Mouse (Mus musculus) liver, adult 2 months (tissue): Measurements from ENCODE around the gene Magi2. TPM values are rescaled to one million over a fixed set of nuclear protein-coding genes. Genes with fewer than 3 reads are reported as not detected.

Source experiments
- DNase-seq: peaks from one replicate; pipeline ENCODE4 v3.0.0-alpha.2; 2011; ENCODE audit warnings: low read depth, low spot score; ENCODE audit errors: extremely low read depth
- H3K27ac ChIP-seq: fragments of 200-500 bp; replicated peaks from 2 replicates; pipeline ENCODE4 v1.5.1; 2012; ENCODE audit warnings: low read depth, mild to moderate bottlenecking, control low read depth, inconsistent platforms, low read length; ENCODE audit not compliant: insufficient read depth
- H3K27me3 ChIP-seq: fragments of 200-500 bp; 2 replicates; pipeline ENCODE4 v1.6.1; 2012; ENCODE audit warnings: mild to moderate bottlenecking, moderate library complexity, low read length, inconsistent platforms; ENCODE audit not compliant: control insufficient read depth, insufficient read depth
- H3K36me3 ChIP-seq: fragments of 200-500 bp; 2 replicates; pipeline ENCODE4 v1.6.1; 2012; ENCODE audit warnings: low read length, inconsistent platforms; ENCODE audit not compliant: control insufficient read depth, insufficient read depth
- H3K4me1 ChIP-seq: fragments of 200-500 bp; 2 replicates; pipeline ENCODE4 v1.6.1; 2011; ENCODE audit warnings: low read length; ENCODE audit not compliant: control insufficient read depth, insufficient read depth
- H3K4me3 ChIP-seq: fragments of 200-500 bp; 2 replicates; pipeline ENCODE4 v1.5.1; 2011; ENCODE audit warnings: low read depth, mild to moderate bottlenecking, control low read depth, low read length, moderate library complexity; ENCODE audit not compliant: insufficient read depth
- H3K79me2 ChIP-seq: fragments of 200-500 bp; 2 replicates; pipeline ENCODE4 v1.6.1; 2012; ENCODE audit warnings: inconsistent platforms, mild to moderate bottlenecking, low read length, moderate library complexity; ENCODE audit not compliant: control insufficient read depth, insufficient read depth
- H3K9ac ChIP-seq: fragments of 200-500 bp; 2 replicates; pipeline ENCODE4 v1.6.1; 2012; ENCODE audit warnings: low read depth, mild to moderate bottlenecking, control low read depth, inconsistent platforms, low read length
- CTCF ChIP-seq: fragments of 200-500 bp; IDR thresholded peaks from 2 replicates; pipeline ENCODE4 v1.5.1; 2011; ENCODE audit warnings: low read depth, low read length, control low read depth
- POLR2A ChIP-seq: fragments of 200-500 bp; IDR thresholded peaks from 2 replicates; pipeline ENCODE4 v1.6.1; 2011; ENCODE audit warnings: low read length, control low read depth; ENCODE audit not compliant: insufficient read depth; ENCODE audit errors: extremely low read depth
- WGBS: fragments of 180-500 bp; shearing (Covaris S2); methylation state at CpG from one replicate; pipeline ENCODE4 v1.1.7; 2018; 5-methylcytosine and 5-hydroxymethylcytosine counted together
- polyA plus RNA-seq: library from polyadenylated mRNA; depleted of rRNA; stranded (reverse); fragments of >200 nt; gene quantifications from 2 replicates; pipeline ENCODE4 v1.2.3, GENCODE M21; 2012
- total RNA-seq: library from RNA; depleted of rRNA; stranded (reverse); fragments of >200 nt; gene quantifications from 2 replicates; pipeline ENCODE4 v1.2.3, GENCODE M21; 2014

Gene Magi2
- total and polyA plus RNA-seq, 2 experiments: 0.06 to 0.18 TPM

DNA sequence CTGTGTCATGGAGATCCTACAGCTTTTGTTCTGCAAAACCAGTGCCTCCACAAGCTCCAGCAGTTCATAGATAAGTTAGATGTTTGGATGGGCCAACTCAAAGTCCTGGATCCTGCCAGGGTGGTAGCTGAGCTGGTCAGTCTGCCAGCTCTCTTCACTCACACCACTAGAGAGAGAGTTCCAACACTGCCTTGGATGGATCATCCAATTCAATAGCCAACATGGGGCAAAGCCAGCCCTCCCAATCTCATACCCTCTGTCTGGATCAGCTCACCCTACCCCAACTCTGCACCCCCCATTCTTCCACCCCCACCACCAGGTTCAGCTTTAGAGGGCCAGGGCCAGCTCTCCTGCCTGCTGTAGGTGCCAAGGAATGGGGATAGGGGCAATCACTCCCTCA, 235.7 kb downstream of the Magi2 start:
- TF ChIP-seq CTCF: no peak
- TF ChIP-seq POLR2A: no peak

DNA sequence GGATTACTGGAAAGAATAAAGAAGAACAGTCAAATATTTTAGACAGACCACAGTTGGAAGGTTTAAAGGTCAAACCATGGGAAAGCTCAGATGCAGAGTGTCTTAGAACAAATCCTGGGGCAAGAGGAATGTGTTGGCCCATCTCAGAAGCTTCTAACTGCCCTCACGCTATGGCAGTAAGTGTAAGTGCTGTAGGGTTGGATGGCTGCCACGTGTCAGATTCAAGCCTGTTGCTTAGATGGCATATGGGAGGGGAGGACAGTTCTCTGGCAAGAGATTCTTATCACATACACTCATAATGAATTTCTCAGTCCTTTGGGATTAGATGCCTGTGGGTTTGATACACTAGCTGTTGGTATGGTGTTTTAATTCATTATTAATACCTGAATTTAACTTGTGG, 238.5 kb downstream of the Magi2 start:
- Histone ChIP-seq H3K27ac (no peak overlapping the region), H3K27me3 (no peaks in the 10 kb centered on the region), H3K79me2 (no peaks in the 10 kb centered on the region), H3K4me3 (no peak overlapping the region), H3K36me3 (no peaks in the 10 kb centered on the region), H3K4me1 (no peaks in the 10 kb centered on the region), H3K9ac (no peak overlapping the region)
- WGBS: 63% methylated on average over 2 of the region's 2 CpGs
- DNase-seq: no peak
- TF ChIP-seq CTCF: no peak
- no peak for TF ChIP-seq POLR2A

More for the DNA sequence above, 235.7 kb downstream of the Magi2 start:
- no peak for DNase-seq
- Histone ChIP-seq H3K79me2 (no peaks in the 10 kb centered on the region), H3K4me3 (no peak overlapping the region), H3K27me3 (no peaks in the 10 kb centered on the region), H3K9ac (no peak overlapping the region), H3K36me3 (no peaks in the 10 kb centered on the region), H3K27ac (no peak overlapping the region), H3K4me1 (no peaks in the 10 kb centered on the region)

DNA sequence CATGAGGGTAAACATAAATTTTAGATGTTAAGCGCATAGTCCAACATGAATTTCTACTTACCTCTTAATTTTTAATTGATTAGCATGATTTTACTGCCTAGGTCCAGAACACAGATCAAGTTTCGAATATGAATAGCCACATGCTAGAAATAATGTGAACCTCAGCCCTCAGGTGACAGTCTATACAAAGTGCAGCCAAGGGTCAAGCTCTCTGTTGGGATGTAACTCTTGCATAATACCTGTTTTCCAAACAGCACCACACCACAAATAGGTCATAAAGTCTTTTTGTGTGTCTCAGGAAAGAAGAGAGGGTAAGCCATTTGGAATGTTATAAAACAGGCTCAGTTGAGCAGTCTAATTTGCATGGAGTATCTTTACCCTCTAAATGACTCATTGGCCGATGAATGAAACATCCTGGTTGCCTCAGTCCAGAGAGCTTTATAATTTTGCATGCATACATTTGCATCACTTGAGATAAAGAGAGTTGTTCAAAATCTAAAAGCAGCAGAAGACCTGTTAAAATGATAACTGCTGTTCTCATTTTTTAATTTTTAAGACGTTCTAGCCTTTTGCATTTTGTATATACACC, 246.1 kb downstream of the Magi2 start:
- TF ChIP-seq POLR2A (no peak), CTCF (no peak)
- H3K4me3 ChIP-seq: no peak overlapping the region
- WGBS: 53% methylated on average over 4 of the region's 4 CpGs
- no peak overlapping the region for H3K27ac ChIP-seq
- no peaks in the 10 kb centered on the region for H3K27me3 ChIP-seq
- DNase-seq: peak; percentile 91
- H3K79me2 ChIP-seq: no peaks in the 10 kb centered on the region
- H3K9ac ChIP-seq: no peak overlapping the region
- no peaks in the 10 kb centered on the region for H3K36me3 ChIP-seq
- H3K4me1 ChIP-seq: peaks cover 2% of the 10 kb centered on the region; the same call in 1 of the 2 replicates

DNA sequence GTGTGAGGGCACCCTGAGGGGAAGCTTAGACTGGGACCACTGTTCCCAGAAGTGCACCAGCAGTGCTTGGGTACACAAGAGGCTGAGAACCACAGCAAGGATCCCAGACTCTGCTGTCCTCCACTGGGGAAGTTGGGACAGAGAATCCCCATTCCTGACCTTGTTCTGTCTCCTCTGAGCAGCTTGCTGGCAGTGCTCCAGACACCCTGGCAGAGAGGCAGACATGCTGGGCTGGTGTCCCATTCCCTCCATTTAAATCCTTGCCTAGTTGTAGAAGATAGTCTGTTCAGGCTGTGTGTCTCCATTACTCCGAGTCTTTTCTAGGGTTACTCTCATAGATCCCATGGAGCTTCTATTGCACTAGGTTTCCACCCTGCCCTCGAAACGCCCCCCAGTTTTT, 256.1 kb downstream of the Magi2 start:
- 82% methylated on average over 3 of the region's 3 CpGs for WGBS
- no peak overlapping the region for H3K9ac ChIP-seq
- H3K79me2 ChIP-seq: no peaks in the 10 kb centered on the region
- no peak overlapping the region for H3K27ac ChIP-seq
- no peaks in the 10 kb centered on the region for H3K27me3 ChIP-seq
- TF ChIP-seq POLR2A (no peak), CTCF (no peak)
- DNase-seq: peak; percentile 21
- no peaks in the 10 kb centered on the region for H3K36me3 ChIP-seq
- H3K4me1 ChIP-seq: no peaks in the 10 kb centered on the region
- H3K4me3 ChIP-seq: no peak overlapping the region

DNA sequence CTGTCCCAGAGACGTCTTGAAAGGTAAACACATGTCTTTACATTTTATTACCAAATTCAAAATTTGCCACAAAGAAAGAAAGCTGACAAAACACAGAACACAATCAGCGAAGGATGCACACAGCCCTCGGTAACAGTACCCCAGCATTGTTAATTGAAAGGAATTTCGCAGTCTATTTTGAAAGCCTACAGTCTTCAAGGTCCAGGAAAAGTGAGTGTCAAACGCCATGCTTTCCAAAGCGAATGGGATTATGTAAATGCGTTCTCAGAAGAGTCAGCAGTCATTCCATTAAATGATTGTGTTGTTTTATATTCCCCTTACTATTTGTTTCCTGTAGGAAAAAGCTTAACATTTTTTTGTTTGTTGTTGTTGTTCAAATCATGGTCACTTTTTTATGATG, 261.1 kb downstream of the Magi2 start:
- Histone ChIP-seq H3K4me3 (no peak overlapping the region), H3K36me3 (no peaks in the 10 kb centered on the region), H3K79me2 (no peaks in the 10 kb centered on the region), H3K27ac (no peak overlapping the region), H3K9ac (no peak overlapping the region), H3K27me3 (no peaks in the 10 kb centered on the region), H3K4me1 (no peaks in the 10 kb centered on the region)
- WGBS: 35% methylated on average over 7 of the region's 7 CpGs
- no peak for DNase-seq
- TF ChIP-seq CTCF (no peak), POLR2A (no peak)

DNA sequence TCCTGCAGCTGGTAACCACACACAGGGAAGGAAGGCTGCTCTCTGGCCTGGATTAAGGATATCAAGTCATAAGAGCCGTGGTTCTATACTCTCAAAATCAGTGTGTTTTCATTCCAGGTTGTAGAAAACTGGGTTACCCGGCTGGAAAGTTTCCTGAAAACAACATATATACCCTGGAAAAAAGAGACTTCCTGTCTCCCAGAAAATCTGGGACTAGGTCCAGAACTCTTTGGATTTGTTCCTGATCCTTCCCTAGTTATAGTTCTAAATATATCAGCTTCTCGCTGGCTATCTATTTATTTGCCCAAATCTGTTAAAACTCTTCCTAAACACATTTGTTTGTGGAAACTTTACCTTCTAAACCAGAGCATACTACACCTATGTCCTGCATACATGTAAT, 274.2 kb downstream of the Magi2 start:
- H3K27ac ChIP-seq: no peak overlapping the region
- 65% methylated on average over 3 of the region's 3 CpGs for whole genome bisulfite sequencing
- no peaks in the 10 kb centered on the region for H3K36me3 ChIP-seq
- no peaks in the 10 kb centered on the region for H3K4me1 ChIP-seq
- H3K4me3 ChIP-seq: no peak overlapping the region
- no peaks in the 10 kb centered on the region for H3K79me2 ChIP-seq
- no peak overlapping the region for H3K9ac ChIP-seq
- TF ChIP-seq CTCF: no peak
- no peak for TF ChIP-seq POLR2A
- H3K27me3 ChIP-seq: no peaks in the 10 kb centered on the region
- DNase-seq: no peak
